Mouse (Mus musculus) left cerebral cortex, adult 8-10 months (tissue): ENCODE results near the gene Gemin8. TPM values are rescaled to one million over a fixed set of nuclear protein-coding genes. Genes with fewer than 3 reads are reported as not detected.

ENCODE experiments used
- DNase-seq, 2 experiments: peaks; one replicate each; pipeline ENCODE4 v3.0.0; 2022; ENCODE audit warnings: low spot score in 2 of 2
- total RNA-seq, 4 experiments: library from RNA; stranded (reverse); gene quantifications; 2 replicates each; pipeline ENCODE4 v1.2.4; 2022

Gene Gemin8
- total RNA-seq, 4 experiments from 2014 or later: 13.2 to 16.9 (median 16.0) TPM

GRCm38 (mm10) chrX:166229750-166230149, 59.5 kb downstream of the Gemin8 start:
- no peak for DNase-seq

GRCm38 (mm10) chrX:166230515-166231267, 60.4 kb downstream of the Gemin8 start:
- DNase-seq: no peak

DNA sequence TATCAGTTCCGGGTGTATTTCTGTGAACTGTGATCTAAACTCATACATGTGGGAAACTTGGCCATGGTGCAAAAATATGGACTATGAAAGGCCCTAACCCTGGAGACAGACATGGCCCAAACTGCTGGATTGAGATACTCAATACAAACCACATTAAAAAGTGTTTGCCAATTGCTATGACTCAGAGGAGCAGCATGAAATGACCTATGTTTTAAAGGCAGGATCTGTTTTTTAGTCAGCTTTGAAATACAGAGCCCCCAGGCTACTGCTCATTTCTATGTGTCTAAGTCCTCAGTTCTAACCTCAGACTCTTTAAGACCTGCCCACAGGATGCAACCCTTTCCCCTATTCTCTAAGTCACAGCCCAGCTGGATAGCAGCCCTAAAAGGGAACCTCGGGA, 65.9 kb downstream of the Gemin8 start:
- no peak for DNase-seq

DNA sequence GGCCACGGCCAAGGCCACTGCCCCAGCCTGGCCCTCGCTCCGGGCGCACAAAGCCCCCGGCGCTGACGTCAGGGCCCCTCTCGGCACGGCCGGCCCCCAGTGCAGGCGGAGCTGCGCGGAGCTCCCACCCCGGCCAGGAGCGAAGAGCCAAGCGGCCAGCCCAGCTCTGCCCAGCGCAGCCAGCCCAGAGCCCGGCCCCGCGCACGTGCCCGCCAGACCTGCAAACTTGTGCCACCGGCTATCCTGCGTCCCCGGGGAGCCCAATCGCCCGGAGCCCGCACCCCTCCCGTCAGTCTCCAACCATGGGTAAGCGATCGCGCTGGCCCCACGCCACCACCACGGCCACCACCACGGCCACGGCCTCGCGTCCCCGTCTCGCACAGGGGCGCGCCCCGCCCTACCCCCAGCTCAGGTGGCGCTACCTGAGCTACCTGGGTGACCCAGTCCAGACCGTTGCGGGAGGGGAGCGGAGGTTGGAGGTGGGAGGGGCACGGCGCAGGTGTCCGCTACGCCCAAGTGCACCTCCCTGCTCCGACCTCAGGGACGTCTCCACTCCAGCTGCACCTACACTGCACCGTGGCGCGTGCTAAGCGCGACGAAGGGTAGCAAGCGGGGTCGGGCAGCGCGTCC, 68.7 kb downstream of the Gemin8 start, which contains the start of gene Gpm6b:
Gpm6b (plus strand) TSS at position 81 of the 630 bp plus-strand sequence.
- DNase-seq: peak; percentile 20 to 50

GRCm38 (mm10) chrX:166239520-166239919, 69.3 kb downstream of the Gemin8 start:
- DNase-seq: no peak

Other genes starting within 250 kb of the Gemin8 start
- 100 to 1,000 TPM; 569 to 727 (median 656) TPM for gene Gpm6b, start 68.5 kb downstream of the Gemin8 start, total RNA-seq